Mouse (Mus musculus) thymus, adult 2 months (tissue): ENCODE results near the gene Aknad1.

Source experiments
- CTCF ChIP-seq: fragments of 200-500 bp; IDR thresholded peaks from 2 replicates; pipeline ENCODE4 v1.5.1; 2012; ENCODE audit warnings: mild to moderate bottlenecking, control low read depth, low read length, moderate library complexity, borderline replicate concordance; ENCODE audit not compliant: control insufficient read depth, poor library complexity, insufficient read depth; ENCODE audit errors: extremely low read depth
- POLR2A ChIP-seq: fragments of 200-500 bp; IDR thresholded peaks from 2 replicates; pipeline ENCODE4 v1.6.1; 2012; ENCODE audit warnings: mild to moderate bottlenecking, low read length, control low read depth, moderate library complexity; ENCODE audit not compliant: control insufficient read depth, poor library complexity, insufficient read depth; ENCODE audit errors: extremely low read depth

DNA sequence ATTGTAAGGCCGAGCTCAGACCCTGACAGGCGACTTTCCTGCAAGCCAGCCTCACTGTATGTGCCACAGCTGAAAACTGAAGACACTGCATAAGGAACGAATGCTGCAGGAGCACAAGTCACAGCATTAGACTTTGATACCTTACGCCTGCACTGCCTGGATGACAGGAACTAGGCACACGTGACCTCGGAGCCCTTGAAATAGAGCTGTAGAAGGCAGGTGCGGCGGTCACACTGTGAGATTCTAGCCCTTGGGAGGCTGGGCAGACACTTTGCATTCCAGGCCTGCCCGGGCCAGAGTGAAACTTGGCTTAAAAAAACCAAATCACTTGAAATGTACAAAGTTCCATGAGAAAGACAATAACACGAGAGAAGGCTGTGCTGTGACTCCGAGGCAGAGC, 91.0 kb downstream of the Aknad1 start:
- TF ChIP-seq CTCF (no peak), POLR2A (no peak)
